Mouse (Mus musculus) olfactory bulb, adult 2 months (tissue): ENCODE measurements around the gene Nupl1. TPM values are rescaled to one million over a fixed set of nuclear protein-coding genes. Genes with fewer than 3 reads are reported as not detected.
A peak's percentile ranks its signal among the peaks of the same experiment; 100 is the strongest.

Source experiments
- H3K27ac ChIP-seq: fragments of 200-500 bp; 2 replicates; pipeline ENCODE4 v1.5.1; 2012; ENCODE audit warnings: low read depth, low read length; ENCODE audit not compliant: insufficient read depth
- H3K4me1 ChIP-seq: fragments of 200-500 bp; 2 replicates; pipeline ENCODE4 v1.6.1; 2012; ENCODE audit warnings: low read length; ENCODE audit not compliant: control insufficient read depth, insufficient read depth
- H3K4me3 ChIP-seq: fragments of 200-500 bp; 2 replicates; pipeline ENCODE4 v1.5.1; 2012; ENCODE audit warnings: mild to moderate bottlenecking, low read depth, low read length, moderate library complexity; ENCODE audit not compliant: insufficient read depth
- CTCF ChIP-seq: fragments of 200-500 bp; IDR thresholded peaks from 2 replicates; pipeline ENCODE4 v1.5.1; 2012; ENCODE audit warnings: low read depth, mild to moderate bottlenecking, low read length, moderate library complexity; ENCODE audit not compliant: insufficient read depth
- POLR2A ChIP-seq: fragments of 200-500 bp; IDR thresholded peaks from 2 replicates; pipeline ENCODE4 v1.6.1; 2012; ENCODE audit warnings: mild to moderate bottlenecking, low read depth, low read length, moderate library complexity; ENCODE audit not compliant: insufficient read depth
- WGBS: fragments of 180-500 bp; shearing (Covaris S2); methylation state at CpG from one replicate; pipeline ENCODE4 v1.1.7; 2018; 5-methylcytosine and 5-hydroxymethylcytosine counted together
- polyA plus RNA-seq: library from polyadenylated mRNA; stranded (reverse); fragments of >200 nt; gene quantifications from 2 replicates; pipeline ENCODE4 v1.2.4, GENCODE M21; 2012; ENCODE audit warnings: low replicate concordance; ENCODE audit not compliant: missing spikeins, insufficient read depth, insufficient read length

Nupl1 gene
- polyA plus RNA-seq, 1 experiment: not detected

- TF ChIP-seq CTCF: no peak
- TF ChIP-seq POLR2A: peak; percentile 19; the same call in 1 of the 2 replicates
- H3K27ac ChIP-seq: peak overlapping the region; percentile 74
- under 1% methylated on average over 84 of the region's 84 CpGs for WGBS
Measured at GRCm38 (mm10) chr14:60176891-60177613, 74.2 kb downstream of the Nupl1 start.

GRCm38 (mm10) chr14:60176469-60176890, 74.8 kb downstream of the Nupl1 start:
- peaks cover 7% of the 10 kb centered on the region; the same call in 1 of the 2 replicates for H3K4me1 ChIP-seq
- no peak overlapping the region for H3K27ac ChIP-seq
- H3K4me3 ChIP-seq: peak overlapping the region; percentile 80
- TF ChIP-seq CTCF (no peak), POLR2A (no peak)
- 36% methylated on average over 9 of the region's 9 CpGs for WGBS

More at GRCm38 (mm10) chr14:60176891-60177613, 74.2 kb downstream of the Nupl1 start:
- Histone ChIP-seq H3K4me3 (peak overlapping the region; percentile 80), H3K4me1 (peaks cover 7% of the 10 kb centered on the region; the same call in 1 of the 2 replicates)

GRCm38 (mm10) chr14:60172286-60173055, 78.8 kb downstream of the Nupl1 start:
- Histone ChIP-seq H3K27ac (no peak overlapping the region), H3K4me3 (no peak overlapping the region), H3K4me1 (peaks cover 7% of the 10 kb centered on the region; the same call in 1 of the 2 replicates)
- TF ChIP-seq POLR2A (no peak), CTCF (no peak)
- WGBS: 43% methylated on average over 12 of the region's 12 CpGs

GRCm38 (mm10) chr14:60170845-60171610, 80.2 kb downstream of the Nupl1 start:
- WGBS: 83% methylated on average over 16 of the region's 16 CpGs

GRCm38 (mm10) chr14:60163367-60163766, 87.9 kb downstream of the Nupl1 start:
- no peaks in the 10 kb centered on the region for H3K4me1 ChIP-seq
- 93% methylated on average over 3 of the region's 3 CpGs for WGBS

More at GRCm38 (mm10) chr14:60170845-60171610, 80.2 kb downstream of the Nupl1 start:
- Histone ChIP-seq H3K27ac (no peak overlapping the region), H3K4me3 (no peak overlapping the region), H3K4me1 (peaks cover 2% of the 10 kb centered on the region; the same call in 1 of the 2 replicates)
- TF ChIP-seq CTCF (no peak), POLR2A (no peak)

DNA sequence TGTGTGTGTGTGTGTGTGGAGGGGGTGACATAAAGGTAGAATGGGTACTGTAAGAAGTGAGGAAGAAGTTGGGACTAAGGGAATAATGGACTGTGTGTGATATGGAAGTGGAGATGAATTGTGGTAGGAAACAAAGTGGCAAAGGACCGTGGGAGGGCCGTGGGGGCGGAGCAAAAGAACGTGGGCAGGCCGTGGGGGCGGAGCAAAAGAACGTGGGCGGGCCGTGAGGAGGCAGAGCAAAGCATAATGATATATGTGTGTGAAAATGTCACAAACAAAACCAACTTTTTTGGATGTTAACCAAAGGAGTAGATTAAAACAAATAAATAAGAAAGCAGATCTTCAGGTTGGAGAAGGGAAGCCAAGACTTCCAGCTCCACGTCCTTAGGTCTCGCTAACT, 98.9 kb downstream of the Nupl1 start:
- TF ChIP-seq POLR2A: no peak
- TF ChIP-seq CTCF: no peak
- Histone ChIP-seq H3K27ac (no peak overlapping the region), H3K4me1 (peaks cover 6% of the 10 kb centered on the region; the same call in 1 of the 2 replicates), H3K4me3 (no peak overlapping the region)
- 81% methylated on average over 11 of the region's 11 CpGs for WGBS

More at GRCm38 (mm10) chr14:60163367-60163766, 87.9 kb downstream of the Nupl1 start:
- no peak for TF ChIP-seq CTCF
- no peak for TF ChIP-seq POLR2A
- H3K4me3 ChIP-seq: no peak overlapping the region
- H3K27ac ChIP-seq: no peak overlapping the region

DNA sequence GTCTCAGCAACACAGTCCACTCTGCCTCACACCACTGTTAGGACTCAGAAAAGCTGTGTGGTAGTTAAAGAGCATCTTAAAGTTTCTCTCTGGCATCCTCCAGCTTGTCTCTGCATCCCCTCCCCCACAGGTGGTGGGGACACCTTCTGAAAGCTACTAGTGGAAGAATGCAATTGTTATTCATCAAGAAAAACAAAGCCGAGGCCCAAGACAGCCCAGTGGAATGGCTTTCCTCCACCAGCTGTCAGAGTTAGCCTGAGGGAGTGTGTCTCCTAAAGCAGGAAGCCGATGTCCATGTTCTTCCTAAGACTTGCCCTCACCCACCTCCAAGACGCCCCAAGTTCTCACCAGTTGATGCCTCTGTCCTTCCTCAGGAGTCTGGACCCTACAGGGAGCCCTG, 102.3 kb downstream of the Nupl1 start:
- Histone ChIP-seq H3K4me3 (no peak overlapping the region), H3K27ac (no peak overlapping the region), H3K4me1 (peaks cover 6% of the 10 kb centered on the region; the same call in 1 of the 2 replicates)
- WGBS: 77% methylated on average over 3 of the region's 3 CpGs
- TF ChIP-seq CTCF (no peak), POLR2A (no peak)

DNA sequence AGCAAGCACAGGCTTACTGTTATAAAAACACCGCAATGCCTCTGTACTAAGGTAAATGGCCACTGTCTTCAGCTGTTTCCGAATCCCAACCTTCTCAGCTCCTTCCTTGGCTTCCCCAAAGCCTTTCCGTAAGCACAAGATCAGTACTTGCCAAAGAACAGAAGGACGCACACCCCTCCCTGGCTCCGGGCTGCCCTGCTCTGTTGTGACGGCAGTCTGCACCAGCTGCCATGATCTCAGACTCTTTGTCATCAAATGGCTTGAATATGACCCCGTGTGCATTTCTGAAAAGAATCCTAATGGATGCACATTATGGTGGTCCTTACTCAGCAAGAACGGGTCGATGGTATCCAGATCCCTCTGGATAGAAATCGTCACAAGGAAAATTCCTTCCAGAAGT, 108.0 kb downstream of the Nupl1 start:
- H3K4me1 ChIP-seq: no peaks in the 10 kb centered on the region
- WGBS: 84% methylated on average over 10 of the region's 10 CpGs
- no peak overlapping the region for H3K27ac ChIP-seq
- H3K4me3 ChIP-seq: no peak overlapping the region
- no peak for TF ChIP-seq CTCF
- no peak for TF ChIP-seq POLR2A
